Mouse (Mus musculus) ES-Bruce4 (cell line): ENCODE results near the gene Ddah2. TPM values are rescaled to one million over a fixed set of nuclear protein-coding genes. Genes with fewer than 3 reads are reported as not detected.

Source experiments
- H3K27ac ChIP-seq: 2 replicates; pipeline ENCODE4 v1.5.1; 2012; ENCODE audit warnings: low read length, inconsistent platforms; ENCODE audit not compliant: insufficient read depth
- H3K27me3 ChIP-seq: 2 replicates; pipeline ENCODE4 v1.6.1; 2012; ENCODE audit warnings: mild to moderate bottlenecking, low read length, inconsistent platforms; ENCODE audit not compliant: control insufficient read depth, poor library complexity, insufficient read depth, severe bottlenecking
- H3K36me3 ChIP-seq: 2 replicates; pipeline ENCODE4 v1.6.1; 2012; ENCODE audit warnings: inconsistent platforms, mild to moderate bottlenecking, low read length, moderate library complexity; ENCODE audit not compliant: control insufficient read depth, poor library complexity, insufficient read depth, severe bottlenecking
- H3K4me1 ChIP-seq: one replicate; pipeline ENCODE4 v1.8.1; 2011; ENCODE audit warnings: low read length; ENCODE audit not compliant: control insufficient read depth, insufficient read depth
- H3K4me3 ChIP-seq: 2 replicates; pipeline ENCODE4 v1.5.1; 2011; ENCODE audit warnings: low read depth, mild to moderate bottlenecking, low read length
- H3K9ac ChIP-seq: 2 replicates; pipeline ENCODE4 v1.6.1; 2012; ENCODE audit warnings: low read depth, mild to moderate bottlenecking, inconsistent platforms; ENCODE audit not compliant: poor library complexity, severe bottlenecking
- H3K9me3 ChIP-seq: replicated peaks from 2 replicates; pipeline ENCODE4 v1.6.1; 2012; ENCODE audit warnings: mild to moderate bottlenecking, low read length, inconsistent platforms; ENCODE audit not compliant: control insufficient read depth, poor library complexity, insufficient read depth, severe bottlenecking
- CTCF ChIP-seq: IDR thresholded peaks from one replicate; pipeline ENCODE4 v1.8.1; 2011; ENCODE audit warnings: low read depth, low read length
- EP300 ChIP-seq: IDR thresholded peaks from 2 replicates; pipeline ENCODE4 v1.6.1; 2011; ENCODE audit warnings: low read depth, low read length; ENCODE audit not compliant: insufficient read depth
- POLR2A ChIP-seq: IDR thresholded peaks from one replicate; pipeline ENCODE4 v1.8.1; 2011; ENCODE audit warnings: low read length; ENCODE audit not compliant: insufficient read depth
- polyA plus RNA-seq: library from polyadenylated mRNA; stranded (reverse); fragments of >200 nt; gene quantifications from 2 replicates; pipeline ENCODE4 v1.2.4, GENCODE M21; 2011; ENCODE audit warnings: low read depth; ENCODE audit not compliant: missing spikeins, insufficient read depth, insufficient read length

The Ddah2 gene
- polyA plus RNA-seq, 1 experiment = 92.5 TPM

GRCm38 (mm10) chr17:35052271-35052798, 6.5 kb upstream of the Ddah2 start:
- TF ChIP-seq POLR2A (no peak), CTCF (no peak), EP300 (peak; percentile 69; the same call in 1 of the 2 replicates)
- H3K4me3 ChIP-seq = peak overlapping the region; percentile 64
- peak overlapping the region; percentile 90 for H3K27ac ChIP-seq
- H3K36me3 ChIP-seq = peaks cover 23% of the 10 kb centered on the region
- H3K9ac ChIP-seq = peak overlapping the region; percentile 94
- H3K27me3 ChIP-seq = no peaks in the 10 kb centered on the region
- H3K9me3 ChIP-seq = no peaks in the 10 kb centered on the region
- H3K4me1 ChIP-seq = peaks cover 9% of the 10 kb centered on the region

GRCm38 (mm10) chr17:35055691-35056495, 2.9 kb upstream of the Ddah2 start:
- Histone ChIP-seq H3K27me3 (no peaks in the 10 kb centered on the region), H3K9me3 (no peaks in the 10 kb centered on the region), H3K9ac (no peak overlapping the region), H3K27ac (no peak overlapping the region), H3K4me3 (no peak overlapping the region), H3K4me1 (peaks cover 6% of the 10 kb centered on the region), H3K36me3 (peaks cover 26% of the 10 kb centered on the region)
- TF ChIP-seq CTCF (no peak), EP300 (no peak), POLR2A (no peak)

DNA sequence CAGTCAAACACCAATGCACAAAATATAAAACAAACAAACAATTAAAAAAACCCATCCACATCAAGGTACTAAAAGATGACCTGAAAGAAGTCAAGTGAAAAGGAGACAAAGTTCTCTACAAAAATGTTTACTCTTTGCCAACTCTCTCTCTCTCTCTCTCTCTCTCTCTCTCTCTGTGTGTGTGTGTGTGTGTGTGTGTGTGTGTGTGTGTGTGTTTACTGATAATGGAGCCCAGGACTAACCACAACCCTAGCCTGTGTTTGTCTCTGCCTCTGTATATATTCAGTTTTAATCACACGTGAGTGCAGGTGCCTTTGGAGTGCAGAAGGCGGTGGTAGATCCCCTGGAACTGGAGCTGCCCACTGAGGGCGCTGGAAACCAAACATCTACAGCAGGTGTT, 1.7 kb upstream of the Ddah2 start:
- H3K36me3 ChIP-seq = peaks cover 26% of the 10 kb centered on the region
- no peak overlapping the region for H3K27ac ChIP-seq
- H3K4me1 ChIP-seq = peaks cover 11% of the 10 kb centered on the region
- H3K9ac ChIP-seq = no peak overlapping the region
- H3K9me3 ChIP-seq = no peaks in the 10 kb centered on the region
- H3K27me3 ChIP-seq = no peaks in the 10 kb centered on the region
- no peak for TF ChIP-seq POLR2A
- no peak for TF ChIP-seq CTCF
- no peak for TF ChIP-seq EP300
- no peak overlapping the region for H3K4me3 ChIP-seq

GRCm38 (mm10) chr17:35058316-35058715, 519 bp upstream of the Ddah2 start:
- Histone ChIP-seq H3K9me3 (no peaks in the 10 kb centered on the region), H3K27me3 (no peaks in the 10 kb centered on the region), H3K4me3 (no peak overlapping the region), H3K4me1 (peaks cover 6% of the 10 kb centered on the region), H3K9ac (no peak overlapping the region), H3K36me3 (peaks cover 21% of the 10 kb centered on the region), H3K27ac (0 out of 2 replicates have a peak overlapping the region, but pooled peaks have one; percentile 6)
- TF ChIP-seq CTCF (no peak), POLR2A (no peak), EP300 (no peak)

DNA sequence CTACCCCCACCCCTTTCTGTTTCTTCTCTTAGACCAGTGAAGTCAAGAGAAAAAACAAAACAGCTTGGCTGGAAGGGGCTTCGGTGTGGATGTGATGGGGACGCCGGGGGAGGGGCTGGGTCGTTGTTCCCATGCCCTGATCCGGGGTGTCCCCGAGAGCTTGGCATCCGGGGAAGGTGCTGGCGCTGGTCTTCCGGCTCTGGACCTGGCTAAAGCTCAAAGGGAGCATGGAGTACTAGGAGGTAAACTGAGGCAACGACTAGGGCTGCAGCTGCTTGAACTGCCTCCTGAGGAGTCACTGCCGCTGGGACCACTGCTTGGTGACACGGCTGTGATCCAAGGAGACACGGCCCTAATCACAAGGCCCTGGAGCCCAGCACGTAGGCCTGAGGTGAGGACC, 1.2 kb downstream of the Ddah2 start:
- Histone ChIP-seq H3K27me3 (no peaks in the 10 kb centered on the region), H3K9ac (peak overlapping the region; percentile 64), H3K36me3 (peaks cover 9% of the 10 kb centered on the region), H3K4me1 (peaks cover 6% of the 10 kb centered on the region), H3K27ac (no peak overlapping the region), H3K9me3 (no peaks in the 10 kb centered on the region), H3K4me3 (peak overlapping the region; percentile 87)
- TF ChIP-seq CTCF = no peak
- no peak for TF ChIP-seq POLR2A
- TF ChIP-seq EP300 = no peak

- H3K27ac ChIP-seq = no peak overlapping the region
- H3K27me3 ChIP-seq = no peaks in the 10 kb centered on the region
- peaks cover 8% of the 10 kb centered on the region for H3K36me3 ChIP-seq
- H3K4me3 ChIP-seq = peak overlapping the region; percentile 87
- no peak overlapping the region for H3K9ac ChIP-seq
- no peaks in the 10 kb centered on the region for H3K9me3 ChIP-seq
- TF ChIP-seq POLR2A = no peak
- no peak for TF ChIP-seq CTCF
- no peak for TF ChIP-seq EP300
- peaks cover 6% of the 10 kb centered on the region for H3K4me1 ChIP-seq
Measured at GRCm38 (mm10) chr17:35060737-35061297, 2.0 kb downstream of the Ddah2 start.
